Mouse (Mus musculus) heart, embryonic 16.5 days (tissue): ENCODE measurements around the gene Mfrp. TPM values are rescaled to one million over a fixed set of nuclear protein-coding genes. Genes with fewer than 3 reads are reported as not detected.
A peak's percentile ranks its signal among the peaks of the same experiment; 100 is the strongest.

Experiments
- ATAC-seq: fragments of 200-750 bp; cut with Nextera tagmentation; replicated peaks from 2 replicates; pipeline ENCODE4 v1.8.0; 2017; ENCODE audit warnings: moderate number of reproducible peaks; ENCODE audit not compliant: insufficient read depth, low FRiP score; ENCODE audit errors: extremely low read depth
- H3K27ac ChIP-seq: fragments of 300-500 bp; sonication (generic); 2 replicates; pipeline ENCODE4 v1.5.1; 2014; ENCODE audit warnings: mild to moderate bottlenecking, low read length, control low read depth, moderate library complexity
- H3K27me3 ChIP-seq: fragments of 300-500 bp; sonication (generic); 2 replicates; pipeline ENCODE4 v1.6.1; 2014; ENCODE audit warnings: low read length, mixed read lengths; ENCODE audit not compliant: control insufficient read depth, insufficient read depth
- H3K36me3 ChIP-seq: fragments of 300-500 bp; sonication (generic); 2 replicates; pipeline ENCODE4 v1.6.1; 2014; ENCODE audit not compliant: control insufficient read depth, insufficient read depth
- H3K4me1 ChIP-seq: fragments of 300-500 bp; sonication (generic); 2 replicates; pipeline ENCODE4 v1.6.1; 2014; ENCODE audit warnings: low read length, mixed read lengths; ENCODE audit not compliant: control insufficient read depth, insufficient read depth
- H3K4me2 ChIP-seq: fragments of 300-500 bp; sonication (generic); 2 replicates; pipeline ENCODE4 v1.6.1; 2014; ENCODE audit warnings: low read depth, mild to moderate bottlenecking, control low read depth, low read length
- H3K4me3 ChIP-seq: fragments of 300-500 bp; sonication (generic); 2 replicates; pipeline ENCODE4 v1.5.1; 2014; ENCODE audit warnings: mild to moderate bottlenecking, control low read depth, low read length
- H3K9ac ChIP-seq: fragments of 300-500 bp; sonication (generic); 2 replicates; pipeline ENCODE4 v1.6.1; 2014; ENCODE audit warnings: low read length, control low read depth
- H3K9me3 ChIP-seq: fragments of 300-500 bp; sonication (generic); replicated peaks from 2 replicates; pipeline ENCODE4 v1.6.1; 2016; ENCODE audit warnings: low read length; ENCODE audit not compliant: control insufficient read depth
- WGBS: fragments of 180-500 bp; shearing (Covaris S2); extraction: QIAGEN DNeasy Blood & Tissue Kit; methylation state at CpG from one replicate; pipeline ENCODE4 v1.1.7; 2014; 5-methylcytosine and 5-hydroxymethylcytosine counted together
- polyA plus RNA-seq: library from polyadenylated mRNA; unstranded; fragments of >200 nt; fragmentation: Nextera tagmentation; extraction: Ambion mirVana; gene quantifications from 2 replicates; pipeline ENCODE4 v1.2.1, GENCODE M21; 2015

Gene Mfrp
- polyA plus RNA-seq, 1 experiment from 2014 or later: not detected

DNA sequence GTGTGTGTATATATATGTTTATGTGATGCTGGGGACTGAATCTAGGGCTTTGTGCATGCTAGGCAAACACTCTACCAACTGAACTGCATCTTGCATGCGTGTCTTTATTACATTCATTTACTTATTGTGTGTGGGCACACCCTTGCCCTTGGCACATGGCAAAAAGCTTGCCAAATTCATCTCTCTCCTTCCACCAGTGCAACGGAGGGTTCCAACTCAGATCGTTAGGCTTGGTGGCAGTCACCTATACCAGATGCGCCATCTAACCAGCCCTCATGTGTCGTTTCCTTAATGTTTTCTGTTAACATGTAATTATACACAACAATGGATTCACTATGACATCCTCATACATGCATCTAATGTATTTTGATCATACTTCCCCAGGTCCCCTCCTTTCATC is 19.3 kb upstream of the Mfrp start:
- Histone ChIP-seq H3K27me3 (no peaks in the 10 kb centered on the region), H3K4me2 (no peak overlapping the region), H3K4me1 (peaks cover 57% of the 10 kb centered on the region), H3K27ac (no peak overlapping the region), H3K9me3 (no peaks in the 10 kb centered on the region), H3K9ac (no peak overlapping the region), H3K36me3 (no peaks in the 10 kb centered on the region), H3K4me3 (no peak overlapping the region)
- ATAC-seq: no peak
- WGBS: 89% methylated on average over 5 of the region's 5 CpGs

DNA sequence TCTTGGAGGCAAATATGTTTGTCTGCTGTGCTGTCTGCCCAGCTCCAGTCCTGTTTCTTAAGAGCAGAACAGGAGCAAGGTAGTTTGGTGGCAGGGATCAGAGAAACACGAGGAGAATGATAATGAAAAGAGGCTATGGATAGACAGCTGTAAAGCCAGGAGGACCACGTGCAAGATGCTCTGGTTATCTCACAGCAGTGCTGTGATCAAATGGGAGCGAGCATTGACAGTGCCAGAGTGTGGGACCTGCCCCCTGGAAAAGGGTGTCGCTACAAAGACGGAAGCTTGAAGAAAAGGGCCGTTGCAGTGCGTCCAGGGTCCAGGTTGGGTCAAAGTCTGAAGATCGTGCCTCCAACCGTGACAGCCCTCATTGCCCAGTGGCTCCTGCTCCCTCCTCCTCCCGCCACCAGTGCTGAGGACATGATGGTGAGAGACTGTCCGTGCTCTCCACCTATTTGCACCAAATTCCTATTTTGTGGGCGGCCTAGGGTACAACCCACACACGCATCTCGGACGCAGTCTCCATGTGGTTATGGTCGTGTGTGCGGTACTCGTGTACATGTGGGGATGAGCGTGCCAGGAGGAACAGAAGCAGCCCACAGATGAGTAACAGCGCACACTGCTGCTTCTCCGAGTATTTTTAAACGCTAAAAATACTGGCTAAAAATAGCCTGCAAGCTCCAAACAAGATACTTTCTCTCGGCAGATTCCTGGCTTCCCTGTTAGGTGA is 18.0 kb upstream of the Mfrp start:
- Histone ChIP-seq H3K27ac (peak overlapping the region; percentile 90), H3K4me1 (peaks cover 57% of the 10 kb centered on the region), H3K9ac (peak overlapping the region; percentile 91), H3K27me3 (no peaks in the 10 kb centered on the region), H3K4me2 (peak overlapping the region; percentile 95), H3K4me3 (peak overlapping the region; percentile 77), H3K9me3 (no peaks in the 10 kb centered on the region), H3K36me3 (no peaks in the 10 kb centered on the region)
- peak; percentile 19; the same call in 1 of the 2 replicates for ATAC-seq
- WGBS: 6% methylated on average over 23 of the region's 23 CpGs

DNA sequence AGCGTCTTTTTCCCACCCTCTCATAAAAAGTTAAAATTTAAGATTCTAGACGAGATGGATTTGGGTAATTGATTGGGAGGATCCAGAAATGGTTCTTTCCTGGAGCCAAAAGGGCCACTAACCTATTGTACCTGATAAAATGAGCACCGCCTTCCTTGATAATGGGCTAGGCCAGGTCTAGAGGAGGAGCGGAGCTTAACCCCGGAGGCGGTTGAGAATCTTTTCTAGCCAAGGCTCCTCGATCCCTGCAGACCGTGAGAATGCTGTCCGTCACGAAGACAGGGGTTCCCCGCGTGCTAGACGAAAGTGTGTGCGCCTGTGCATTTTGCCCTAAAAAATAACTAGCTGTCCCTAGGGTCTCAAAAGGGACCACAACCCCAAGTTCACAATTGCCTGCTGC is 17.3 kb upstream of the Mfrp start:
- no peaks in the 10 kb centered on the region for H3K9me3 ChIP-seq
- H3K27ac ChIP-seq: peak overlapping the region; percentile 90
- no peaks in the 10 kb centered on the region for H3K27me3 ChIP-seq
- WGBS: 1% methylated on average over 14 of the region's 14 CpGs
- H3K4me1 ChIP-seq: peaks cover 58% of the 10 kb centered on the region
- peak overlapping the region; percentile 77 for H3K4me3 ChIP-seq
- no peak for ATAC-seq
- peak overlapping the region; percentile 91 for H3K9ac ChIP-seq
- H3K4me2 ChIP-seq: peak overlapping the region; percentile 95
- no peaks in the 10 kb centered on the region for H3K36me3 ChIP-seq

DNA sequence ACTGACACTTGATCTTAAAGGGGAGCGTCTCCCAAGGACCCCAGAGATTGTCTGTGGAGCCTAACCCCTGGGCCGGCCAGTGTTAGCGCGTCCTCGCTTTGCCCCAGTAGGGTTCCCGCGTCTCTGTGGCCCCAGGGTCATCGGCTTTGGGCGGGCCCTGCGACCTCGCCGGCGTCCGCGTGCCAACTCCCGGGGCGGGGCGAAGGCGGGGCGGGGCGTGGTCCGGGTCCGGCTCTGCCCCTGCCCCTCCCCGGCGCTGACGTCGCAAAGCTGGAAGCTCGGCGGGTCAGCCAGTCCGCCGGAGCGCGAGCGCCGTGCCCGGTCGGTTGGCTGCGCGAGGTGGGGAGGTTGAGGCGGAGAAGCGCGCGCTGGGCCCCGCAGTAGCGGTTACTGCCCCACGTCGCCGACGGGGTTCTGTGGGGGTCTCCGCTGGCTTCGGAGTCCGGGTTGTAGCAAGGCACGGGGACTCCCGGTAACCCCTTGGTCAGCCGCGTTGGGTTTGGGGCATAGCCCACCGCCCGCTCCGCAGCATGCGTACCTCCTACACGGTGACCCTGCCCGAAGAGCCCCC is 16.8 kb upstream of the Mfrp start:
- H3K4me2 ChIP-seq: peak overlapping the region; percentile 95
- peak; percentile 68 for ATAC-seq
- peak overlapping the region; percentile 98 for H3K27ac ChIP-seq
- under 1% methylated on average over 54 of the region's 62 CpGs for WGBS
- H3K9ac ChIP-seq: peak overlapping the region; percentile 91
- peak overlapping the region; percentile 77 for H3K4me3 ChIP-seq
- H3K36me3 ChIP-seq: no peaks in the 10 kb centered on the region
- H3K9me3 ChIP-seq: no peaks in the 10 kb centered on the region
- no peaks in the 10 kb centered on the region for H3K27me3 ChIP-seq
- peaks cover 58% of the 10 kb centered on the region for H3K4me1 ChIP-seq

GRCm38 (mm10) chr9:44085276-44085675 is 16.3 kb upstream of the Mfrp start:
- Histone ChIP-seq H3K4me3 (peak overlapping the region; percentile 77), H3K27me3 (no peaks in the 10 kb centered on the region), H3K9ac (peak overlapping the region; percentile 91), H3K4me2 (peak overlapping the region; percentile 95), H3K36me3 (peaks cover 4% of the 10 kb centered on the region; the same call in 1 of the 2 replicates), H3K27ac (peak overlapping the region; percentile 98), H3K9me3 (no peaks in the 10 kb centered on the region), H3K4me1 (peaks cover 56% of the 10 kb centered on the region)
- 6% methylated on average over 10 of the region's 10 CpGs for WGBS
- ATAC-seq: no peak

GRCm38 (mm10) chr9:44085741-44086665 is 15.5 kb upstream of the Mfrp start:
- Histone ChIP-seq H3K9ac (peak overlapping the region; percentile 91), H3K36me3 (peaks cover 8% of the 10 kb centered on the region), H3K27ac (peak overlapping the region; percentile 98), H3K4me1 (peaks cover 49% of the 10 kb centered on the region), H3K4me3 (peak overlapping the region; percentile 77), H3K9me3 (no peaks in the 10 kb centered on the region), H3K4me2 (peak overlapping the region; percentile 95), H3K27me3 (no peaks in the 10 kb centered on the region)
- 41% methylated on average over 15 of the region's 15 CpGs for WGBS
- no peak for ATAC-seq

- no peak for ATAC-seq
- H3K4me3 ChIP-seq: peak overlapping the region; percentile 77
- peaks cover 46% of the 10 kb centered on the region for H3K4me1 ChIP-seq
- peak overlapping the region; percentile 98 for H3K27ac ChIP-seq
- peaks cover 16% of the 10 kb centered on the region for H3K36me3 ChIP-seq
- H3K9me3 ChIP-seq: no peaks in the 10 kb centered on the region
- WGBS: 36% methylated on average over 10 of the region's 10 CpGs
- H3K4me2 ChIP-seq: peak overlapping the region; percentile 95
- no peaks in the 10 kb centered on the region for H3K27me3 ChIP-seq
- peak overlapping the region; percentile 91 for H3K9ac ChIP-seq
Measured at GRCm38 (mm10) chr9:44086960-44087359, 14.6 kb upstream of the Mfrp start.

GRCm38 (mm10) chr9:44087761-44088455 is 13.6 kb upstream of the Mfrp start:
- peak overlapping the region; percentile 95 for H3K4me2 ChIP-seq
- peak; percentile 79 for ATAC-seq
- peak overlapping the region; percentile 98 for H3K27ac ChIP-seq
- 8% methylated on average over 15 of the region's 15 CpGs for WGBS
- peaks cover 42% of the 10 kb centered on the region for H3K4me1 ChIP-seq
- H3K4me3 ChIP-seq: peak overlapping the region; percentile 77
- no peaks in the 10 kb centered on the region for H3K9me3 ChIP-seq
- peak overlapping the region; percentile 91 for H3K9ac ChIP-seq
- H3K27me3 ChIP-seq: no peaks in the 10 kb centered on the region
- peaks cover 21% of the 10 kb centered on the region for H3K36me3 ChIP-seq
